Mouse (Mus musculus) lung, postnatal 36 days (tissue): Measurements from ENCODE around the gene 2010003K11Rik.
A peak's percentile ranks its signal among the peaks of the same experiment; 100 is the strongest.

ENCODE experiments used
- DNase-seq: peaks from one replicate; pipeline ENCODE4 v3.0.0; 2022; ENCODE audit warnings: mixed read lengths

The 2010003K11Rik gene

GRCm38 (mm10) chr19:4496535-4497262, 1.7 kb downstream of the 2010003K11Rik start:
- no peak for DNase-seq

- no peak for DNase-seq
These were observed 2.6 kb downstream of the 2010003K11Rik start for GRCm38 (mm10) chr19:4495814-4496213.

- DNase-seq: no peak
These were observed 3.7 kb downstream of the 2010003K11Rik start for GRCm38 (mm10) chr19:4494707-4495106.

- DNase-seq: peak; percentile 68
These were observed 5.7 kb downstream of the 2010003K11Rik start for GRCm38 (mm10) chr19:4492526-4493296.

GRCm38 (mm10) chr19:4491080-4491695, 7.2 kb downstream of the 2010003K11Rik start:
- DNase-seq: no peak

- DNase-seq: peak; percentile 67
These were observed 10.5 kb downstream of the 2010003K11Rik start for GRCm38 (mm10) chr19:4487877-4488276.

GRCm38 (mm10) chr19:4485006-4485405, 13.4 kb downstream of the 2010003K11Rik start:
- no peak for DNase-seq

- DNase-seq: no peak
These were observed 16.1 kb downstream of the 2010003K11Rik start for GRCm38 (mm10) chr19:4482111-4482859.

- DNase-seq: no peak
These were observed 17.1 kb downstream of the 2010003K11Rik start for GRCm38 (mm10) chr19:4481326-4481725.

- DNase-seq: no peak
These were observed 18.3 kb downstream of the 2010003K11Rik start for GRCm38 (mm10) chr19:4480041-4480440.

GRCm38 (mm10) chr19:4478190-4478516, 20.2 kb downstream of the 2010003K11Rik start:
- DNase-seq: peak; percentile 31

GRCm38 (mm10) chr19:4477345-4478189, 20.8 kb downstream of the 2010003K11Rik start, which contains the start of gene Syt12:
Syt12 (minus strand) TSS chr19:4477447.
- DNase-seq: peak; percentile 51

- DNase-seq: no peak
These were observed 21.7 kb downstream of the 2010003K11Rik start for GRCm38 (mm10) chr19:4476601-4477257.

GRCm38 (mm10) chr19:4475224-4475925, 23.0 kb downstream of the 2010003K11Rik start:
- no peak for DNase-seq

- no peak for DNase-seq
These were observed 23.6 kb downstream of the 2010003K11Rik start for GRCm38 (mm10) chr19:4474739-4475138.

- no peak for DNase-seq
These were observed 24.8 kb downstream of the 2010003K11Rik start for GRCm38 (mm10) chr19:4473549-4473948.

GRCm38 (mm10) chr19:4468363-4468762, 30.0 kb downstream of the 2010003K11Rik start:
- peak; percentile 38 for DNase-seq

- no peak for DNase-seq
These were observed 33.7 kb downstream of the 2010003K11Rik start for GRCm38 (mm10) chr19:4464666-4465065.

GRCm38 (mm10) chr19:4461981-4462380, 36.4 kb downstream of the 2010003K11Rik start:
- no peak for DNase-seq

- peak; percentile 77 for DNase-seq
These were observed 42.2 kb downstream of the 2010003K11Rik start for GRCm38 (mm10) chr19:4456227-4456626.
